Mouse (Mus musculus) olfactory bulb, adult 2 months (tissue): ENCODE measurements around the gene Lrrfip2.

Experiments
- CTCF ChIP-seq: fragments of 200-500 bp; IDR thresholded peaks from 2 replicates; pipeline ENCODE4 v1.5.1; 2012; ENCODE audit warnings: low read depth, mild to moderate bottlenecking, low read length, moderate library complexity; ENCODE audit not compliant: insufficient read depth
- POLR2A ChIP-seq: fragments of 200-500 bp; IDR thresholded peaks from 2 replicates; pipeline ENCODE4 v1.6.1; 2012; ENCODE audit warnings: mild to moderate bottlenecking, low read depth, low read length, moderate library complexity; ENCODE audit not compliant: insufficient read depth

GRCm38 (mm10) chr9:111100406-111100805 lies 17.0 kb upstream of the Lrrfip2 start:
- TF ChIP-seq POLR2A, result no peak
- TF ChIP-seq CTCF, result no peak
